Mouse (Mus musculus) layer of hippocampus, adult 9-10 months (tissue): ENCODE results near the gene Thegl.
"Not testable (repeated sequence)": the region's sequence is repeated elsewhere in the genome, so short reads cannot be mapped to it uniquely, and the experiment has no call there.

ENCODE experiments used
- DNase-seq: peaks from one replicate; pipeline ENCODE4 v3.0.0; 2022; ENCODE audit warnings: low spot score

The Thegl gene

GRCm38 (mm10) chr5:77094510-77095491 lies 79.0 kb downstream of the Thegl start:
- no peak for DNase-seq

DNA sequence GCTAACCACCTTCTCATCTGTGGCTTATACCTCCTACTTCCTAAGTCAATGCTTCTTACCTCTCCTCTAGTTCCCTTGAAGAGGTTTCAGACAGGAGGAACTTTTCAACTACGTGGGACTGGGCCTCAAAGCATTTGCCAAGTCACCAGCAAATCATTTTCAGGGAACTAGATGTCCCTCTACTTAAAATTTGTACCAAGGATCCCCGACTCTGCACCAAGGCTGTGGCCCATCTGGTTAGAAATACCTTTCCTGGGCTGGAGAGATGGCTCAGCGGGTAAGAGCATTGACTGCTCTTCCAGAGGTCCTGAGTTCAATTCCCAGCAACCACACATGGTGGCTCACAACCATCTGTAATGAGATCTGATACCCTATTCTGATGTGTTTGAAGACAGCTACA lies 80.4 kb downstream of the Thegl start:
- DNase-seq, result not testable (repeated sequence)

GRCm38 (mm10) chr5:77097686-77098085 lies 81.9 kb downstream of the Thegl start:
- no peak for DNase-seq

DNA sequence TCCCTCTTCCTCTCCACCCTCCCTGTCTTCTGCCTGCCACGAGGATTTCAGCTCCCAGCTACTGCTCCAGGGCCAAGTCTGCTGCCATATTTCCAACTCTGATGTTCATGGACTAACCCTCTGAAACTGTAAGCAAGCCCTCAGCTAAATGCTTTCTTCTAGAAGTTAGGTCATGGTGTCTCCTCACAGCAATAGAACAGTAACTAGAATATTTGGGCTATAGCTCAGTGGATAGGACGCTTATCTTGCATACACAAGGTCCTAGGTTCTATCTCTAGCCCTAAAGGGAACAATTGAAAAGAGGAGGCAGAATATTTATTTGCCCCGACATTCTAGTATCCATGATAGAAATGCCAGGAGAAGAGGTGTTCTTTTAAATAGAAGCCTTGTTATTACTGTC lies 83.1 kb downstream of the Thegl start:
- no peak for DNase-seq

GRCm38 (mm10) chr5:77099317-77099996 lies 83.6 kb downstream of the Thegl start:
- DNase-seq, result no peak

DNA sequence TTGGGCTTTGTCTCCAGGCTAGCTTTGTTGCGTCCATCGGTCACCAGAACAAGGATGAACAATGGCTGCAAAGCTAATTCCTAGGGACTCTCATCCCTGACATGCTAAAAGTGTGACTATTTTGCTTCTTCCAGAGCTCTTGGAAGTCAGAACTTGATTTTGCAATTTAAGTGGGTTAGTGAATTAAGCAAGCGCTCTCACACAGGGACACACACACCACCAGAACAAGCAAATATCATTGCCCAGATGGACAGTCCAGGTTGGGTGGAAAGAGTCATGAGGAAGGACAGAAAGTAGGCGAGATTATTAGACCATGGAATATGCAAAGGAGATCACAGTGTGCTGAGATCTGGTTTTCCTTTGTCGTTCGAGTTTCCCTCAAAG lies 84.2 kb downstream of the Thegl start:
- DNase-seq, result no peak

GRCm38 (mm10) chr5:77100691-77101090 lies 84.9 kb downstream of the Thegl start:
- DNase-seq, result no peak

DNA sequence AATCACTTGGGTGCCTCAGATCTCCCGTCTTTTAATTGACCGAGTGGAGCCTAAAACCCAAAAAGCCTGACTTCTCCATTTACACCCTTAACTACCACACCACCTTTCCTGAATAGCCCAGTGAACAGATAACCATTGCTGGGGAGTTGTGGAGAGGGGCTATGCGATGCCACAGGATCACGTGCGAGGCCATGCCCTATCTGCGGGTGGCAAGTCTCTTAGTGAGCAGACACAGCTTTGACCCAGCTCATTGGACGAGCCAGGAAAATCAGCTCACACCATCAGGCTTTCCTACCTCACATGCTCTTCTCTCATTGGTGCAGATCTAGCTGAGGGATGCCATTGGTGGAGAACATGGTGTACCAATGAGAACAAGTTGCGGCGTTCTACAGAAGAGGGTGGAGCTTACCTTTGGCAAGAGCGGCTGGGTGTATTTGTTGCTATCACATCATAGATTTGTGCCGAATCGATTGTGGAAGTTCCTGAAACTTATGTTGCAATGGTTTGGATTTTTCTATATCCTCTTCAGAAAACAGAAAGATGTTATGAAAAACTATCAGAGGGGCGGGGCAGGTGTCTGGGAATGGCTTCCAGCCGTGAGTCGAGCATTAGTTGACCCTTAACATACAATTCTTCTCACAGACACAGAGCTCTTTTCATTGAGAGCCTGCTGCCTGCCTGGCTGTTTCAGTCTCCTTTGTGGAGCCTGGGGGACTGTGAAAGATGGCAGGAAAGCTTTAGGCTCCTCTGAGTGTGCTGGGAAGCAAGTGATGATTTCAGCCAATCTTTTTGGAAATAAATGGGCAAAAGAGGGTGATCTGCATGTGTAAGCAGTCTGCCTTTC lies 86.9 kb downstream of the Thegl start:
- DNase-seq, result no peak

DNA sequence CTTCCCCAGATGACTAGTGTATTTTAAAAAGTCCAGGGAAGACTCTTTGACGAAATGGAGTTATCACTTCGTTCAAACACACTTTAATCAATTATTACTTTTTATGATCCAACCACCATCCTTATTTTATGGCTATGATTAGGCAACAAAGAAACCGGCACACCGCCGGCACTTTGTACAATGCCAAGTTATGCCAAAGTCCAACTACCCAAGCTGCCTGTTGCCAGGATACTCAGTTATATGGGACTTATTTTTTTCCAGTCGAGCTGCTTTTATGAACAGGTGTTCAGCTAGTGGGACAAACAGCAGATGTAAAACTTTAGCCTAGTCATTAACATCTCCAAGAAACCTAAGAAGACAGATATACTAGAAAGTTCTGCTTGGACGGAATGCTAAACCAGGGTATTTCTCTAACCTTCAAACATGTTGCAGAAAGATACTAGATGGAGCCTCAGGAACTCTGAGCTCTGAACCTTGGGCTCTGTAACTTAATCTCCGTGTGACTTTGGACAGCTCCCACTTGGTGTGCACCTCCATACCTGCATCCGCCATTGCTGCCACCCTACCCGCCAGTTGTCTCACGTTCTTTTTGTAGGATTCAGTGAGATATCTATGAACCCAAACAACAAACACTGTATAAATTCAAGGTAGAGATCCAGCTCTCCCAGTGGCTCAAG lies 91.5 kb downstream of the Thegl start:
- DNase-seq, result no peak

DNA sequence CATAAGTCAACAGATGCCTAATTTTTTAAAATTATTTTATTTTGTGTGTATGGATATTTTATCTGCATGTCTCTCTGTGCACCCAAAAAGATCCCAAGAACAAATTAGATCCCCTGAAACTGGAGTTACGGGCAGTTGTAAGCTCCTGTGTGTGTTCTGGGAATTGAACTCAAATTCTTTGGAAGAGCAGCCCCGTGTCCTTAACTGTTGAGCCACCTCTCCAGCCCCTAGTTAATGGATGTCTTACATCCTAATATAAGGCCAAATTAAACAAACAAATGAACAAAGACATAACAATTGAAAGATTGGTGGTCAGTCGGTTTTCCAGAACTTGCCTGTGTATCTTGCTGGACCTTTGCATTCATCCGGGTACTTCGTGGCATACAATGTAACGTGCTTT lies 93.0 kb downstream of the Thegl start:
- no peak for DNase-seq

DNA sequence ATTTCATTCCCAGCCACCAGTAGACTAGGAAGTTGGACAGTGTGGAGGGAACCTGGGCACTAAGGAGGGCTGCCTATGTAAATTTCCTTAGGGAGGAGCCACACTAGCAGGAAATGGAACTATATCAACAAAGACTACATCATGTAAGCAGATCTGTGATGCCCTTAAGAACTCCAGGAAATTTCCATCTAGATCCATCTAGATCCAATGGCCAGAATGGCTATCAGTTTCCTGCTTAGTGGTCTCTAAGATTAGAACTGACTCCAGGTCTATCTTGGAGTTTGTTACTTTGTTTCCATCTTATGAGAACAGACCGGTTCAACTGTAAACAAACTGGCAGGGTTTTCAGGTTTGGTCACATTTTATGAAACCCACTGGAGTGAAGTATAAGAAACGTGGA lies 94.0 kb downstream of the Thegl start:
- DNase-seq, result no peak
